Mouse (Mus musculus): ENCODE results near the gene Pgpep1.

DNA sequence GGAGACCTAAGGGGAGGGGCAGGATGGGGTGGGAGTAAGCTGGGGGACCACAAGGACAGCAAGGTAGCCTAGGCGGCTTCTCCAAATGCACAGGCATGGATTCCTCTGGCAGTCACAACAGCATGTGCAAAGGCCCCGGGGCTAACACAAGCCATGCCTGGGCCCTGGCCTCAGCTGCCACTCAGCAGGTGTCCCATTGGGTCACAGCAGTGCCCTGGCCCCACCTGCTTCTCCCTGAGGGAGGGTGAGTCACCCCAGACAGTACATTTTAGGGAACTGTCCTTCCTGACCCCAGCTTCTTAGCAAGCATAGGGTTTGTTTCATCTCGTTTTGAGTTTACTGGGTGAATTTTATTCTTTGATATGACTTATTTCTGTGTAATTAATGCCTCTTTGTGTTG lies 22.5 kb upstream of the Pgpep1 start:
- TF ChIP-seq POLR2A (IDR thresholded peaks at IDR 0.05; ENCODE audit: low read depth, low read length), result no peak
- no peak for TF ChIP-seq CTCF (IDR thresholded peaks at IDR 0.05; ENCODE audit: extremely low read depth, insufficient read length, insufficient replicate concordance, low read depth, low read length)
